20 mouse cellular contexts compared by ENCODE assay signal in the genomic region with DNA sequence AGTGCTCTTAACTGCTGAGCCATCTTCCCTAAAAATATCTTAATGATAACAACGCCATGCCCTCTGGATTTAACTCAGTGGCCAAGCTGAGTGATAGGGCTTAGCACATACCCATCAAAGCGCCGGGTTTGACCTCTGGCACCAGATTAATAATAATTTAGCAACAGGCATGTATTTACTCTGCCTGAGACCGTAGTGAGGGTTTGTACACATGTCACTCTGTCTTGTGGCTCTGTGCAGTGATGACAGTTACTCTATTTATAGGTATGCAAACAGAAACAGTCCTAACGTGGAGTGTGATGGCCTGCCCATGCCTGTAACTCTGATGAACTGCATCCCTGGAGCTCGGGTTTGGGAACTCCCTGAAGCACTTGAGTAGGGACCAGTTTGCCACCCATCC. TPM values are rescaled to one million over a fixed set of nuclear protein-coding genes. Genes with fewer than 3 reads are reported as not detected.
DNase-seq lines count a peak whose midpoint lies in the region; ATAC-seq and TF ChIP-seq lines count a peak whose summit lies in the region.
"Had no signal": no experiment of that assay in that cellular context is flagged by ENCODE, and none has a peak within 500 bp of the region (broad histone marks: within the 10 kb centered on the region; RNA-seq: fewer than 3 reads in every experiment).

No protein-coding gene starts in this region.

- WGBS in heart, adult 2 months, result 60% methylated on average over 6 of the region's 6 CpGs
- WGBS in heart, embryonic 10.5 days, result 36% methylated on average over 6 of the region's 6 CpGs
- 69% methylated on average over 6 of the region's 6 CpGs for WGBS in intestine, postnatal 0 days

- no peak for TF ChIP-seq CTCF in heart, adult 2 months (IDR thresholded peaks at IDR 0.05)
- no peak for TF ChIP-seq CTCF in intestine, postnatal 0 days (IDR thresholded peaks at IDR 0.05; ENCODE audit: low read depth)

- no peaks in the 10 kb centered on the region for H3K9me3 ChIP-seq in heart, embryonic 10.5 days
- no peaks in the 10 kb centered on the region for H3K9me3 ChIP-seq in intestine, postnatal 0 days (ENCODE audit: control insufficient read depth)
- H3K9me3 ChIP-seq: embryonic facial prominence, embryonic 15.5 days; forebrain, embryonic 10.5 days; hindbrain, embryonic 15.5 days; lung, embryonic 15.5 days; midbrain, embryonic 10.5 days; neural tube, embryonic 13.5 days had no signal

- no peak overlapping the region for H3K4me2 ChIP-seq in intestine, postnatal 0 days (replicated peaks; ENCODE audit: low read depth)
- H3K4me2 ChIP-seq: embryonic facial prominence, embryonic 15.5 days; hindbrain, embryonic 15.5 days; lung, embryonic 15.5 days; neural tube, embryonic 13.5 days had no signal

- TF ChIP-seq POLR2A in heart, adult 2 months (IDR thresholded peaks at IDR 0.05; ENCODE audit: insufficient read depth, low read depth, low read length), result 0 out of 2 replicates have a peak, but pooled peaks have one; percentile 19

- no peaks in the 10 kb centered on the region for H3K79me2 ChIP-seq in heart, adult 2 months (replicated peaks; ENCODE audit: control insufficient read depth, insufficient read depth, low read length)

- intact Hi-C loops in heart, adult 2 months (cut with DNase I), result no loop called here
- intact Hi-C loops in heart, postnatal 10 days (cut with DNase I), result no loop called here

- TF ChIP-seq EP300 in heart, adult 2 months (IDR thresholded peaks at IDR 0.05; ENCODE audit: insufficient read depth, low read depth, low read length), result 0 out of 2 replicates have a peak, but pooled peaks have one; percentile 22

- H3K4me3 ChIP-seq in heart, adult 2 months, result no peak overlapping the region
- no peak overlapping the region for H3K4me3 ChIP-seq in heart, embryonic 10.5 days
- no peak overlapping the region for H3K4me3 ChIP-seq in intestine, postnatal 0 days (ENCODE audit: low read depth, low read length)
- H3K4me3 ChIP-seq: embryonic facial prominence, embryonic 15.5 days; forebrain, embryonic 10.5 days; hindbrain, embryonic 15.5 days; lung, embryonic 15.5 days; midbrain, embryonic 10.5 days; neural tube, embryonic 13.5 days had no signal

- peak; percentile 33 to 57 for DNase-seq in heart, adult 2 months
- DNase-seq in heart, adult 8-10 months (ENCODE audit: low spot score), result no peak
- DNase-seq in A20 (ENCODE audit: low read depth, low spot score), result peak; percentile 57
- DNase-seq in heart, embryonic 10.5 days (ENCODE audit: low spot score), result no peak
- DNase-seq in heart, postnatal 10 days, result peak; percentile 64 to 70
- DNase-seq in thymus, postnatal 0 days (ENCODE audit: low spot score), result no peak
- no peak for DNase-seq in kidney, postnatal 4 days
- DNase-seq: cerebellum, adult 9-10 months; embryo, embryonic 11 days; right cerebral cortex, postnatal 14 days; thymus, postnatal 25 days had no signal

- no peak for ATAC-seq in intestine, postnatal 0 days
- ATAC-seq: CD4-positive, CD25-positive, alpha-beta regulatory T cell, adult 4 months; intestine, embryonic 16.5 days had no signal

- H3K4me1 ChIP-seq in heart, adult 2 months (ENCODE audit: control insufficient read depth, insufficient read depth, low read length), result peaks cover 34% of the 10 kb centered on the region
- peaks cover 73% of the 10 kb centered on the region for H3K4me1 ChIP-seq in heart, embryonic 10.5 days
- H3K4me1 ChIP-seq in intestine, postnatal 0 days (replicated peaks; ENCODE audit: control insufficient read depth, insufficient read depth, low read length), result peaks cover 16% of the 10 kb centered on the region

- H3K36me3 ChIP-seq in heart, adult 2 months (ENCODE audit: control insufficient read depth, insufficient read depth, low read length), result peaks cover 12% of the 10 kb centered on the region; the same call in 1 of the 2 replicates
- no peaks in the 10 kb centered on the region for H3K36me3 ChIP-seq in heart, embryonic 10.5 days
- no peaks in the 10 kb centered on the region for H3K36me3 ChIP-seq in intestine, postnatal 0 days (ENCODE audit: control insufficient read depth, insufficient read depth)
- H3K36me3 ChIP-seq: embryonic facial prominence, embryonic 15.5 days; forebrain, embryonic 10.5 days; hindbrain, embryonic 15.5 days; lung, embryonic 15.5 days had no signal

- H3K27me3 ChIP-seq in heart, adult 2 months (ENCODE audit: control insufficient read depth, insufficient read depth, low read length), result no peaks in the 10 kb centered on the region
- no peaks in the 10 kb centered on the region for H3K27me3 ChIP-seq in heart, embryonic 10.5 days (ENCODE audit: insufficient read depth, poor library complexity, severe bottlenecking)
- H3K27me3 ChIP-seq in intestine, postnatal 0 days (replicated peaks; ENCODE audit: control insufficient read depth, insufficient read depth, low read length), result no peaks in the 10 kb centered on the region
- H3K27me3 ChIP-seq: embryonic facial prominence, embryonic 15.5 days; hindbrain, embryonic 15.5 days; lung, embryonic 15.5 days; neural tube, embryonic 13.5 days had no signal

- peak overlapping the region; percentile 89 for H3K27ac ChIP-seq in heart, adult 2 months
- peak overlapping the region; percentile 83 for H3K27ac ChIP-seq in heart, embryonic 10.5 days
- no peak overlapping the region for H3K27ac ChIP-seq in intestine, postnatal 0 days (ENCODE audit: low read depth, low read length)
- H3K27ac ChIP-seq: embryonic facial prominence, embryonic 15.5 days; forebrain, embryonic 10.5 days; hindbrain, embryonic 15.5 days; lung, embryonic 15.5 days; neural tube, embryonic 13.5 days had no signal

- no peak overlapping the region for H3K9ac ChIP-seq in heart, adult 2 months (ENCODE audit: low read depth, low read length)
- no peak overlapping the region for H3K9ac ChIP-seq in intestine, postnatal 0 days (ENCODE audit: low read depth, low read length)
- H3K9ac ChIP-seq: embryonic facial prominence, embryonic 15.5 days; hindbrain, embryonic 15.5 days; lung, embryonic 15.5 days; neural tube, embryonic 13.5 days had no signal

RNA-seq across cellular contexts. Expression of gene Adamtsl4, which starts 5.0 kb away (rescaled TPM):
- total RNA-seq in heart, adult 2 months (2021), result 10 to 100 TPM; 39.2 to 51.4 TPM
- polyA plus RNA-seq in heart, adult 2 months (2012; rRNA removed), result 36.2 and 46.2 TPM in 2 replicates
- 10 to 100 TPM; 35.5 to 60.3 (median 45.4) TPM for total RNA-seq in heart, adult 8-10 months (2022)
- 4.2 and 5.7 TPM in 2 replicates for polyA plus RNA-seq in heart, embryonic 10.5 days (2016; fragmentation: Nextera tagmentation; extraction: Ambion mirVana)
- 10 to 100 TPM; 32.2 to 37.4 TPM for total RNA-seq in heart, postnatal 10 days (2021)
- 0.91 and 2.0 TPM in 2 replicates for polyA plus RNA-seq in thymus, postnatal 0 days (2015; fragmentation: Nextera tagmentation; extraction: Ambion mirVana)
- 3.2 and 3.8 TPM in 2 replicates for polyA plus RNA-seq in intestine, postnatal 0 days (2015; fragmentation: Nextera tagmentation; extraction: Ambion mirVana)

RNA-seq across cellular contexts. Expression of gene Mcl1, which starts 34.1 kb away (rescaled TPM):
- total RNA-seq in heart, adult 2 months (2021), result 100 to 1,000 TPM; 134 to 139 TPM
- polyA plus RNA-seq in heart, adult 2 months (2012; rRNA removed), result 39.1 and 64.4 TPM in 2 replicates
- total RNA-seq in heart, adult 8-10 months (2022), result 100 to 1,000 TPM; 123 to 159 (median 134) TPM
- 37.7 and 50.2 TPM in 2 replicates for polyA plus RNA-seq in heart, embryonic 10.5 days (2016; fragmentation: Nextera tagmentation; extraction: Ambion mirVana)
- 100 to 1,000 TPM; 147 to 161 TPM for total RNA-seq in heart, postnatal 10 days (2021)
- 81.3 and 91.3 TPM in 2 replicates for polyA plus RNA-seq in thymus, postnatal 0 days (2015; fragmentation: Nextera tagmentation; extraction: Ambion mirVana)
- polyA plus RNA-seq in intestine, postnatal 0 days (2015; fragmentation: Nextera tagmentation; extraction: Ambion mirVana), result 52.4 and 53.3 TPM in 2 replicates

RNA-seq across cellular contexts. Expression of gene Ecm1, which starts 46.7 kb away (rescaled TPM):
- total RNA-seq in heart, adult 2 months (2021), result 10 to 100 TPM; 54.4 to 61.9 TPM
- polyA plus RNA-seq in heart, adult 2 months (2012; rRNA removed), result 173 and 200 TPM in 2 replicates
- total RNA-seq in heart, adult 8-10 months (2022), result 10 to 100 TPM; 36.6 to 76.5 (median 42.3) TPM
- polyA plus RNA-seq in heart, embryonic 10.5 days (2016; fragmentation: Nextera tagmentation; extraction: Ambion mirVana), result 76.8 and 109 TPM in 2 replicates
- total RNA-seq in heart, postnatal 10 days (2021), result 10 to 100 TPM; 49.2 to 59.2 TPM
- 14.0 and 16.8 TPM in 2 replicates for polyA plus RNA-seq in thymus, postnatal 0 days (2015; fragmentation: Nextera tagmentation; extraction: Ambion mirVana)
- 35.8 and 39.1 TPM in 2 replicates for polyA plus RNA-seq in intestine, postnatal 0 days (2015; fragmentation: Nextera tagmentation; extraction: Ambion mirVana)

Comparison
In these comparisons a context has a peak if more than half of its experiments do, and no peak if none do; other contexts are left out.
1. DNase-seq: peak in heart, adult 2 months (2 of 2), A20 (single experiment) and heart, postnatal 10 days (2 of 2); none in heart, adult 8-10 months (single experiment), heart, embryonic 10.5 days (single experiment), thymus, postnatal 0 days (single experiment) and kidney, postnatal 4 days (0 of 2).